Mouse (Mus musculus) liver, postnatal 0 days (tissue): ENCODE results near the gene Msgn1.

ENCODE experiments used
- CTCF ChIP-seq: sonication (generic); IDR thresholded peaks from 2 replicates; pipeline ENCODE4 v1.5.1; 2016; ENCODE audit warnings: antibody characterized with exemption, low read depth
- EP300 ChIP-seq: IDR thresholded peaks from 2 replicates; pipeline ENCODE4 v1.6.1; 2016; ENCODE audit warnings: antibody characterized with exemption, low read depth, mild to moderate bottlenecking

GRCm38 (mm10) chr12:11208872-11209271 is at the start of gene Msgn1:
- TF ChIP-seq CTCF (no peak), EP300 (no peak)
